Mouse (Mus musculus): ENCODE measurements at regions not wholly inside any gene's neighbourhood (a gene's known extent, or its start where the extent isn't known, plus 50 kb on each side); places are given as distances from the start of the nearest gene placed in this dataset.

- Histone ChIP-seq H3K36me3 (ENCODE audit: control insufficient read depth, insufficient read depth, low read length, poor library complexity, severe bottlenecking) (no peaks in the 10 kb centered on the region), H3K4me3 (ENCODE audit: insufficient read depth in 1 of 2, low read depth in 1 of 2, low read length in 2 of 2, poor library complexity in 1 of 2, severe bottlenecking in 1 of 2) (no peak overlapping the region), H3K27ac (ENCODE audit: insufficient read depth, low read depth, low read length, poor library complexity, severe bottlenecking) (no peak overlapping the region), H3K9me3 (ENCODE audit: control insufficient read depth, insufficient read depth, low read depth, low read length) (no peaks in the 10 kb centered on the region), H3K4me1 (ENCODE audit: control insufficient read depth in 2 of 2, insufficient read depth in 2 of 2, low read length in 2 of 2, poor library complexity in 1 of 2) (no peaks in the 10 kb centered on the region; a peak in 1 of 4 replicates), H3K9ac (ENCODE audit: insufficient read depth, low read depth, low read length, poor library complexity, severe bottlenecking) (no peak overlapping the region)
- DNase-seq (ENCODE audit: low read depth, low spot score) = no peak
- TF ChIP-seq MAFK (IDR thresholded peaks at IDR 0.05; ENCODE audit: insufficient read depth, low read depth, low read length) (no peak), ZC3H11A (IDR thresholded peaks at IDR 0.05; ENCODE audit: borderline replicate concordance, low read depth, low read length) (no peak), HCFC1 (IDR thresholded peaks at IDR 0.05; ENCODE audit: borderline replicate concordance, insufficient read depth, low read length) (no peak), CHD2 (IDR thresholded peaks at IDR 0.05; ENCODE audit: low read depth, low read length) (no peak), ZNF384 (IDR thresholded peaks at IDR 0.05; ENCODE audit: low read depth, low read length) (no peak)
- in situ Hi-C loops (cut with MboI; ENCODE audit: low sequenced_read_pairs in 2 of 2, unreplicated experiment in 2 of 2) = no loop called here
Observed at GRCm38 (mm10) chr1:75937331-75937730, 391.3 kb downstream of the Slc4a3 start.

GRCm38 (mm10) chr1:75946290-75946839, 400.3 kb downstream of the Slc4a3 start:
- no peaks in the 10 kb centered on the region for H3K9me3 ChIP-seq (ENCODE audit: control insufficient read depth, insufficient read depth, low read depth, low read length)
- in situ Hi-C loops (cut with MboI; ENCODE audit: low sequenced_read_pairs in 2 of 2, unreplicated experiment in 2 of 2) = no loop called here
- no peak for DNase-seq (ENCODE audit: low read depth, low spot score)

GRCm38 (mm10) chr1:75978203-75978986, 432.3 kb downstream of the Slc4a3 start:
- Histone ChIP-seq H3K4me1 (ENCODE audit: control insufficient read depth in 2 of 2, insufficient read depth in 2 of 2, low read length in 2 of 2, poor library complexity in 1 of 2) (no peaks in the 10 kb centered on the region), H3K9ac (ENCODE audit: insufficient read depth, low read depth, low read length, poor library complexity, severe bottlenecking) (no peak overlapping the region), H3K36me3 (ENCODE audit: control insufficient read depth, insufficient read depth, low read length, poor library complexity, severe bottlenecking) (no peaks in the 10 kb centered on the region), H3K4me3 (ENCODE audit: insufficient read depth in 1 of 2, low read depth in 1 of 2, low read length in 2 of 2, poor library complexity in 1 of 2, severe bottlenecking in 1 of 2) (no peak overlapping the region), H3K9me3 (ENCODE audit: control insufficient read depth, insufficient read depth, low read depth, low read length) (no peaks in the 10 kb centered on the region), H3K27ac (ENCODE audit: insufficient read depth, low read depth, low read length, poor library complexity, severe bottlenecking) (no peak overlapping the region)
- no peak for DNase-seq (ENCODE audit: low read depth, low spot score)
- in situ Hi-C loops (cut with MboI; ENCODE audit: low sequenced_read_pairs in 2 of 2, unreplicated experiment in 2 of 2) = no loop called here
- TF ChIP-seq CHD2 (IDR thresholded peaks at IDR 0.05; ENCODE audit: low read depth, low read length) = no peak
- no peak for TF ChIP-seq HCFC1 (IDR thresholded peaks at IDR 0.05; ENCODE audit: borderline replicate concordance, insufficient read depth, low read length)
- TF ChIP-seq ZNF384 (IDR thresholded peaks at IDR 0.05; ENCODE audit: low read depth, low read length) = no peak
- no peak for TF ChIP-seq MAFK (IDR thresholded peaks at IDR 0.05; ENCODE audit: insufficient read depth, low read depth, low read length)
- TF ChIP-seq ZC3H11A (IDR thresholded peaks at IDR 0.05; ENCODE audit: borderline replicate concordance, low read depth, low read length) = no peak

More at GRCm38 (mm10) chr1:75946290-75946839, 400.3 kb downstream of the Slc4a3 start:
- no peak overlapping the region for H3K27ac ChIP-seq (ENCODE audit: insufficient read depth, low read depth, low read length, poor library complexity, severe bottlenecking)
- H3K4me3 ChIP-seq (ENCODE audit: insufficient read depth in 1 of 2, low read depth in 1 of 2, low read length in 2 of 2, poor library complexity in 1 of 2, severe bottlenecking in 1 of 2) = no peak overlapping the region
- no peak overlapping the region for H3K9ac ChIP-seq (ENCODE audit: insufficient read depth, low read depth, low read length, poor library complexity, severe bottlenecking)
- no peaks in the 10 kb centered on the region for H3K4me1 ChIP-seq (ENCODE audit: control insufficient read depth in 2 of 2, insufficient read depth in 2 of 2, low read length in 2 of 2, poor library complexity in 1 of 2)
- H3K36me3 ChIP-seq (ENCODE audit: control insufficient read depth, insufficient read depth, low read length, poor library complexity, severe bottlenecking) = no peaks in the 10 kb centered on the region
- no peak for TF ChIP-seq ZNF384 (IDR thresholded peaks at IDR 0.05; ENCODE audit: low read depth, low read length)
- TF ChIP-seq CHD2 (IDR thresholded peaks at IDR 0.05; ENCODE audit: low read depth, low read length) = no peak
- TF ChIP-seq HCFC1 (IDR thresholded peaks at IDR 0.05; ENCODE audit: borderline replicate concordance, insufficient read depth, low read length) = no peak
- TF ChIP-seq ZC3H11A (IDR thresholded peaks at IDR 0.05; ENCODE audit: borderline replicate concordance, low read depth, low read length) = no peak
- TF ChIP-seq MAFK (IDR thresholded peaks at IDR 0.05; ENCODE audit: insufficient read depth, low read depth, low read length) = no peak

DNA sequence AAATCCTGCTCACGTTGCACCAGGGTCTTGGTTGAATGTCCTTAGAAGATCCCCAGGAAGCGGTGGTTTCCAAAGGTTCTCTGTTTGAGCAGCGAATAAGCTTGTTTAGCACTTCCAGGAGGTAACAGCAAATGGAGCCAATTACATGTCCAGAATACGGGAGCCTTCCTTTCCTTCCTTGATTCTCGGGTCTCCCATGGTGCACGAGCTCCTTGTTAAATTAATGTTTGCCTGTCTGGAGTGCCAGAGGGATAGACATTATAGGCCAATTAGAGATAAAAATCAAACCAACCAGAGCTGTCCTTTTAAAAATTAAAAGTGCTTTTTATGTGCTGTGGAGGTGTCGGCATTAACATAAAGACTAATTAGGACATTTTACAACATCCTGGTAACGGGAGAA, 437.0 kb downstream of the Slc4a3 start:
- TF ChIP-seq CHD2 (IDR thresholded peaks at IDR 0.05; ENCODE audit: low read depth, low read length) (no peak), ZC3H11A (IDR thresholded peaks at IDR 0.05; ENCODE audit: borderline replicate concordance, low read depth, low read length) (no peak), ZNF384 (IDR thresholded peaks at IDR 0.05; ENCODE audit: low read depth, low read length) (no peak), MAFK (IDR thresholded peaks at IDR 0.05; ENCODE audit: insufficient read depth, low read depth, low read length) (no peak), HCFC1 (IDR thresholded peaks at IDR 0.05; ENCODE audit: borderline replicate concordance, insufficient read depth, low read length) (no peak)
- no peak for DNase-seq (ENCODE audit: low read depth, low spot score)
- Histone ChIP-seq H3K36me3 (ENCODE audit: control insufficient read depth, insufficient read depth, low read length, poor library complexity, severe bottlenecking) (no peaks in the 10 kb centered on the region), H3K27ac (ENCODE audit: insufficient read depth, low read depth, low read length, poor library complexity, severe bottlenecking) (no peak overlapping the region), H3K9me3 (ENCODE audit: control insufficient read depth, insufficient read depth, low read depth, low read length) (no peaks in the 10 kb centered on the region), H3K4me1 (ENCODE audit: control insufficient read depth in 2 of 2, insufficient read depth in 2 of 2, low read length in 2 of 2, poor library complexity in 1 of 2) (no peaks in the 10 kb centered on the region), H3K4me3 (ENCODE audit: insufficient read depth in 1 of 2, low read depth in 1 of 2, low read length in 2 of 2, poor library complexity in 1 of 2, severe bottlenecking in 1 of 2) (no peak overlapping the region), H3K9ac (ENCODE audit: insufficient read depth, low read depth, low read length, poor library complexity, severe bottlenecking) (no peak overlapping the region)
- in situ Hi-C loops (cut with MboI; ENCODE audit: low sequenced_read_pairs in 2 of 2, unreplicated experiment in 2 of 2) = no loop called here

All from ES-E14 (cell line).